Mouse (Mus musculus) bone marrow macrophage, adult 2 months (primary cell): Measurements from ENCODE around the gene Hoxc4.

Experiments
- CTCF ChIP-seq: IDR thresholded peaks from 2 replicates; pipeline ENCODE4 v1.5.1; 2012; ENCODE audit warnings: low read depth, mild to moderate bottlenecking, low read length, moderate library complexity
- POLR2A ChIP-seq: IDR thresholded peaks from 2 replicates; pipeline ENCODE4 v1.6.1; 2012; ENCODE audit warnings: mild to moderate bottlenecking, low read depth, low read length, borderline replicate concordance

DNA sequence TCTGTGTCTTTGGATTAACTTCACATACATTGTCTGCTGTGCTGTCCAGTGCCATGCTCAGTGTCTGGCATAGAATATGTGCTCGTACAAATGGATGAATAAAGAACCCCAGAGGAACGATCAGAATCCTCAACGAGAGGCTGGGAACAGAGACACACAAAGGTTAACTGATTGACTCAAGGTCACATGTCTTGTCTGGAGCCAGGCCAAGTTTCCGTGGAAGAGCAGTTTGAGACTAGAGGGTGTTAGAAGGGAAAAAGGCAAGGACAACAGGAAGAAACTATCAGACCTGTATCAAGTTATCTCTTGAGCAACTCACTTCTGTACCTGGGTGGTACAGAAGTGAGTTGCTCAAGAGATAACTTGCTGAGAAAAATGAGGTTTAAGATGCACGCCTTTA lies 52.5 kb downstream of the Hoxc4 start:
- TF ChIP-seq POLR2A: no peak
- no peak for TF ChIP-seq CTCF
